ENCODE assay signal across 8 mouse cellular contexts in genomic region chr10:13982769-13983381, GRCm38 (mm10). TPM values are rescaled to one million over a fixed set of nuclear protein-coding genes. Genes with fewer than 3 reads are reported as not detected.
DNase-seq lines count a peak whose midpoint lies in the region; ATAC-seq and TF ChIP-seq lines count a peak whose summit lies in the region.

No protein-coding gene starts in this region.

- ATAC-seq in lung, postnatal 0 days = peak; percentile 83

- peak overlapping the region; percentile 40 for H3K4me3 ChIP-seq in ES-Bruce4 (ENCODE audit: low read depth, low read length)
- H3K4me3 ChIP-seq in hindbrain, embryonic 10.5 days = peak overlapping the region; percentile 65
- H3K4me3 ChIP-seq in lung, postnatal 0 days (ENCODE audit: low read depth, low read length) = peak overlapping the region; percentile 49
- H3K4me3 ChIP-seq in thymus, adult 2 months (ENCODE audit: control insufficient read depth, insufficient read depth, low read length) = peak overlapping the region; percentile 65

- WGBS in hindbrain, embryonic 10.5 days = 1% methylated on average over 34 of the region's 34 CpGs
- WGBS in lung, postnatal 0 days = 1% methylated on average over 34 of the region's 34 CpGs
- under 1% methylated on average over 34 of the region's 34 CpGs for WGBS in thymus, adult 2 months

- no peaks in the 10 kb centered on the region for H3K4me1 ChIP-seq in ES-Bruce4 (ENCODE audit: control insufficient read depth, insufficient read depth, low read length)
- peaks cover 22% of the 10 kb centered on the region for H3K4me1 ChIP-seq in hindbrain, embryonic 10.5 days (replicated peaks)
- H3K4me1 ChIP-seq in lung, postnatal 0 days (ENCODE audit: insufficient read depth, low read depth, low read length) = peaks cover 2% of the 10 kb centered on the region; the same call in 1 of the 2 replicates
- H3K4me1 ChIP-seq in thymus, adult 2 months (replicated peaks; ENCODE audit: control insufficient read depth, insufficient read depth, low read length) = peaks cover 14% of the 10 kb centered on the region

- H3K27me3 ChIP-seq in ES-Bruce4 (ENCODE audit: control insufficient read depth, insufficient read depth, low read length, poor library complexity, severe bottlenecking) = no peaks in the 10 kb centered on the region
- no peaks in the 10 kb centered on the region for H3K27me3 ChIP-seq in hindbrain, embryonic 10.5 days (ENCODE audit: insufficient read depth, poor library complexity, severe bottlenecking)
- no peaks in the 10 kb centered on the region for H3K27me3 ChIP-seq in lung, postnatal 0 days (replicated peaks; ENCODE audit: insufficient read depth, low read length)
- H3K27me3 ChIP-seq in thymus, adult 2 months (ENCODE audit: control insufficient read depth, insufficient read depth, low read length) = no peaks in the 10 kb centered on the region

- no peak for TF ChIP-seq CTCF in ES-Bruce4 (IDR thresholded peaks at IDR 0.05; ENCODE audit: low read depth, low read length)
- no peak; the same call in 1 of the 2 replicates for TF ChIP-seq CTCF in lung, postnatal 0 days (IDR thresholded peaks at IDR 0.05)
- TF ChIP-seq CTCF in thymus, adult 2 months (IDR thresholded peaks at IDR 0.05; ENCODE audit: borderline replicate concordance, control insufficient read depth, extremely low read depth, insufficient read depth, low read length, poor library complexity) = peak; percentile 57; the same call in 1 of the 2 replicates

- H3K36me3 ChIP-seq in ES-Bruce4 (ENCODE audit: control insufficient read depth, insufficient read depth, low read length, poor library complexity, severe bottlenecking) = no peaks in the 10 kb centered on the region
- no peaks in the 10 kb centered on the region for H3K36me3 ChIP-seq in hindbrain, embryonic 10.5 days
- H3K36me3 ChIP-seq in lung, postnatal 0 days (ENCODE audit: insufficient read depth, low read length) = no peaks in the 10 kb centered on the region
- H3K36me3 ChIP-seq in thymus, adult 2 months (ENCODE audit: control insufficient read depth, insufficient read depth, low read length) = no peaks in the 10 kb centered on the region

- peak; percentile 50 for DNase-seq in cerebellum, adult 8-10 months
- peak; percentile 28 to 70 for DNase-seq in frontal cortex, adult 2 months (ENCODE audit: extremely low spot score in 1 of 2, low spot score in 1 of 2)
- DNase-seq in hindbrain, embryonic 10.5 days (ENCODE audit: low spot score) = peak; percentile 85
- DNase-seq in layer of hippocampus, postnatal 14 days (ENCODE audit: low spot score in 2 of 2) = peak; percentile 57 to 62
- peak; percentile 94 for DNase-seq in lung, postnatal 0 days (ENCODE audit: low spot score)
- DNase-seq in ovary, adult 18-20 months (ENCODE audit: low spot score) = peak; percentile 69
- DNase-seq in thymus, adult 2 months = peak; percentile 88

- H3K27ac ChIP-seq in ES-Bruce4 (ENCODE audit: insufficient read depth, low read length) = no peak overlapping the region
- H3K27ac ChIP-seq in hindbrain, embryonic 10.5 days = peak overlapping the region; percentile 96
- H3K27ac ChIP-seq in lung, postnatal 0 days (ENCODE audit: low read length) = peak overlapping the region; percentile 97
- H3K27ac ChIP-seq in thymus, adult 2 months (ENCODE audit: control insufficient read depth, insufficient read depth, low read length) = peak overlapping the region; percentile 94

- H3K4me2 ChIP-seq in lung, postnatal 0 days (replicated peaks; ENCODE audit: low read depth, low read length) = peak overlapping the region; percentile 68

- peak overlapping the region; percentile 28 for H3K9ac ChIP-seq in ES-Bruce4 (ENCODE audit: low read depth, poor library complexity, severe bottlenecking)
- peak overlapping the region; percentile 27 for H3K9ac ChIP-seq in lung, postnatal 0 days (replicated peaks; ENCODE audit: low read depth)

- TF ChIP-seq EP300 in ES-Bruce4 (IDR thresholded peaks at IDR 0.05; ENCODE audit: insufficient read depth, low read depth, low read length) = 0 out of 2 replicates have a peak, but pooled peaks have one; percentile 4
- no peak for TF ChIP-seq EP300 in lung, postnatal 0 days (IDR thresholded peaks at IDR 0.05)

- no peaks in the 10 kb centered on the region for H3K9me3 ChIP-seq in ES-Bruce4 (replicated peaks; ENCODE audit: control insufficient read depth, insufficient read depth, low read length, poor library complexity, severe bottlenecking)
- no peaks in the 10 kb centered on the region for H3K9me3 ChIP-seq in hindbrain, embryonic 10.5 days
- no peaks in the 10 kb centered on the region for H3K9me3 ChIP-seq in lung, postnatal 0 days (ENCODE audit: low read length)

- no peak for TF ChIP-seq POLR2A in ES-Bruce4 (IDR thresholded peaks at IDR 0.05; ENCODE audit: insufficient read depth, low read length)
- TF ChIP-seq POLR2A in thymus, adult 2 months (IDR thresholded peaks at IDR 0.05; ENCODE audit: control insufficient read depth, extremely low read depth, insufficient read depth, low read length, poor library complexity) = peak; percentile 97

RNA-seq across cellular contexts. Expression of gene Hivep2, which starts 17.0 kb away (rescaled TPM):
- 3.4 and 4.3 TPM in 2 replicates for polyA plus RNA-seq in ES-Bruce4 (2011; ENCODE audit: insufficient read depth, insufficient read length, low read depth, missing spikeins)
- polyA plus RNA-seq in frontal cortex, adult 2 months (2012; rRNA removed) = 96.0 and 102 TPM in 2 replicates
- polyA plus RNA-seq in hindbrain, embryonic 10.5 days (2016; fragmentation: Nextera tagmentation; extraction: Ambion mirVana) = 1.2 and 1.6 TPM in 2 replicates
- total RNA-seq in layer of hippocampus, postnatal 14 days (2021) = 100 to 1,000 TPM; 216 to 243 TPM
- 4.5 and 6.2 TPM in 2 replicates for polyA plus RNA-seq in lung, postnatal 0 days (2015; fragmentation: Nextera tagmentation; extraction: Ambion mirVana)
- polyA plus RNA-seq in thymus, adult 2 months (2012; rRNA removed) = 26.4 and 32.0 TPM in 2 replicates
